Mouse (Mus musculus) CH12.LX (cell line): ENCODE measurements at regions not wholly inside any gene's neighbourhood (a gene's known extent, or its start where the extent isn't known, plus 50 kb on each side); places are given as distances from the start of the nearest gene placed in this dataset.

Source experiments
- CTCF ChIP-seq, 2 experiments: IDR thresholded peaks in 1 of 2; conservative IDR thresholded peaks in 1 of 2; 2 replicates each; pipeline ENCODE4 v1.5.1; 2011 to 2012; ENCODE audit warnings: low read depth in 2 of 2, low read length in 2 of 2, improper control_type of control experiment in 1 of 2, inconsistent platforms in 1 of 2, mild to moderate bottlenecking in 1 of 2, moderate library complexity in 1 of 2
- POLR2A ChIP-seq: IDR thresholded peaks from 2 replicates; pipeline ENCODE4 v1.6.1; 2011; ENCODE audit warnings: low read depth, mild to moderate bottlenecking, improper control_type of control experiment, low read length

DNA sequence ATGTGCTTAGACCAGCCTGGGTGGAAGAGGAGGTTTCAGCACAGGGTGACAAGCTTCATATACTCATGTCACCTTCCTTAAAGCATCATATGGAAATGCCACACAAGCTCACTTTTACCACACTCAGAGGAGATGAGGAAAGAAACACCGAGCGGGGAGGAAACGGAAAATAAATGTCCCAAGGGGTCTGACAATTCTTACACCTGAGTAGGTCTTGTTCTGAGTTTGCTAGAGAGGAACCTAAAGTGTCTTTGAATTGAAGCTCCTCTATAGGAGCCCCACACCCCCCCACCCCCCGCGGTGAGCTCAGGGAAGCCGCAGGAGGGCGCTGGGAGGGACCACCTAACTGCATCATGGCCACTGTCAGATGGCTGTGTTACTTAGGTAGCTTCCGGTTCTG, 124.7 kb upstream of the Ado start:
- TF ChIP-seq POLR2A (no peak), CTCF (conservative IDR thresholded peaks at IDR 0.05 in 1 of 2, IDR thresholded peaks at IDR 0.05 in 1 of 2; ENCODE audit: low read depth in 2 of 2, low read length in 2 of 2) (no peak)
